Mouse (Mus musculus) spleen, adult 18-20 months (tissue): ENCODE measurements around the gene Prmt3.

ENCODE experiments used
- DNase-seq, 2 experiments: peaks; one replicate each; pipeline ENCODE4 v3.0.0; 2022; ENCODE audit warnings: mixed read lengths in 2 of 2

Gene Prmt3

GRCm38 (mm10) chr7:49778114-49778901 is at the start of gene Prmt3:
Gene Prmt3 (plus strand): TSS chr7:49778346.
- peak; percentile 96 to 99 for DNase-seq

- no peak for DNase-seq
Measured at GRCm38 (mm10) chr7:49734342-49734741, 43.8 kb upstream of the Prmt3 start.

- no peak for DNase-seq
Measured at GRCm38 (mm10) chr7:49739448-49739847, 38.7 kb upstream of the Prmt3 start.

GRCm38 (mm10) chr7:49741474-49741873 is 36.7 kb upstream of the Prmt3 start:
- DNase-seq = no peak

GRCm38 (mm10) chr7:49741923-49742322 is 36.2 kb upstream of the Prmt3 start:
- no peak for DNase-seq

GRCm38 (mm10) chr7:49751148-49751547 is 27.0 kb upstream of the Prmt3 start:
- DNase-seq = no peak

GRCm38 (mm10) chr7:49752730-49753506 is 25.2 kb upstream of the Prmt3 start:
- peak in 1 of 2 experiments; percentile 43 for DNase-seq

- peak; percentile 26 to 61 for DNase-seq
Measured at GRCm38 (mm10) chr7:49754767-49755166, 23.4 kb upstream of the Prmt3 start.

GRCm38 (mm10) chr7:49758934-49759571 is 19.1 kb upstream of the Prmt3 start, which contains the start of gene Htatip2:
Gene Htatip2 (plus strand): TSS chr7:49759115.
- peak; percentile 60 to 74 for DNase-seq

GRCm38 (mm10) chr7:49762605-49763004 is 15.5 kb upstream of the Prmt3 start:
- DNase-seq = no peak

GRCm38 (mm10) chr7:49764011-49764716 is 14.0 kb upstream of the Prmt3 start:
- DNase-seq = no peak

- DNase-seq = no peak
Measured at GRCm38 (mm10) chr7:49766166-49766565, 12.0 kb upstream of the Prmt3 start.

- DNase-seq = no peak
Measured at GRCm38 (mm10) chr7:49768509-49768908, 9.6 kb upstream of the Prmt3 start.

- no peak for DNase-seq
Measured at GRCm38 (mm10) chr7:49774396-49774795, 3.8 kb upstream of the Prmt3 start.

GRCm38 (mm10) chr7:49777585-49777984 is 561 bp upstream of the Prmt3 start:
- no peak for DNase-seq

GRCm38 (mm10) chr7:49778904-49779615 is 914 bp downstream of the Prmt3 start:
- no peak for DNase-seq

- DNase-seq = no peak
Measured at GRCm38 (mm10) chr7:49783017-49783416, 4.9 kb downstream of the Prmt3 start.

- no peak for DNase-seq
Measured at GRCm38 (mm10) chr7:49785141-49785540, 7.0 kb downstream of the Prmt3 start.

- DNase-seq = peak in 1 of 2 experiments; percentile 56
Measured at GRCm38 (mm10) chr7:49786618-49787382, 8.7 kb downstream of the Prmt3 start.

- DNase-seq = no peak
Measured at GRCm38 (mm10) chr7:49787383-49787645, 9.2 kb downstream of the Prmt3 start.

GRCm38 (mm10) chr7:49794304-49794703 is 16.2 kb downstream of the Prmt3 start:
- no peak for DNase-seq

GRCm38 (mm10) chr7:49797171-49797570 is 19.0 kb downstream of the Prmt3 start:
- no peak for DNase-seq
